Mouse (Mus musculus): ENCODE measurements at regions not wholly inside any gene's neighbourhood (a gene's known extent, or its start where the extent isn't known, plus 50 kb on each side); places are given as distances from the start of the nearest gene placed in this dataset.

- H3K36me3 ChIP-seq (ENCODE audit: control insufficient read depth, insufficient read depth, low read length, poor library complexity, severe bottlenecking) = no peaks in the 10 kb centered on the region
- no peak for DNase-seq (ENCODE audit: low read depth, low spot score)
These were observed 83.5 kb upstream of the Dock1 start for GRCm38 (mm10) chr7:134586990-134587389.

GRCm38 (mm10) chr7:134607886-134608285 is 62.6 kb upstream of the Dock1 start:
- H3K4me1 ChIP-seq (ENCODE audit: control insufficient read depth in 2 of 2, insufficient read depth in 2 of 2, low read length in 2 of 2, poor library complexity in 1 of 2) = no peaks in the 10 kb centered on the region
- DNase-seq (ENCODE audit: low read depth, low spot score) = no peak

More at GRCm38 (mm10) chr7:134586990-134587389, 83.5 kb upstream of the Dock1 start:
- no peak overlapping the region for H3K4me3 ChIP-seq (ENCODE audit: insufficient read depth in 1 of 2, low read depth in 1 of 2, low read length in 2 of 2, poor library complexity in 1 of 2, severe bottlenecking in 1 of 2)
- H3K27ac ChIP-seq (ENCODE audit: insufficient read depth, low read depth, low read length, poor library complexity, severe bottlenecking) = no peak overlapping the region
- H3K9ac ChIP-seq (ENCODE audit: insufficient read depth, low read depth, low read length, poor library complexity, severe bottlenecking) = no peak overlapping the region
- in situ Hi-C loops (cut with MboI; ENCODE audit: low sequenced_read_pairs in 2 of 2, unreplicated experiment in 2 of 2) = no loop called here
- TF ChIP-seq CHD2 (IDR thresholded peaks at IDR 0.05; ENCODE audit: low read depth, low read length) (no peak), ZC3H11A (IDR thresholded peaks at IDR 0.05; ENCODE audit: borderline replicate concordance, low read depth, low read length) (no peak), MAFK (IDR thresholded peaks at IDR 0.05; ENCODE audit: insufficient read depth, low read depth, low read length) (no peak)
- no peaks in the 10 kb centered on the region for H3K4me1 ChIP-seq (ENCODE audit: control insufficient read depth in 2 of 2, insufficient read depth in 2 of 2, low read length in 2 of 2, poor library complexity in 1 of 2)
- no peaks in the 10 kb centered on the region for H3K9me3 ChIP-seq (ENCODE audit: control insufficient read depth, insufficient read depth, low read depth, low read length)

GRCm38 (mm10) chr7:134610159-134610558 is 60.3 kb upstream of the Dock1 start:
- Histone ChIP-seq H3K36me3 (ENCODE audit: control insufficient read depth, insufficient read depth, low read length, poor library complexity, severe bottlenecking) (no peaks in the 10 kb centered on the region), H3K9me3 (ENCODE audit: control insufficient read depth, insufficient read depth, low read depth, low read length) (no peaks in the 10 kb centered on the region), H3K27ac (ENCODE audit: insufficient read depth, low read depth, low read length, poor library complexity, severe bottlenecking) (no peak overlapping the region), H3K9ac (ENCODE audit: insufficient read depth, low read depth, low read length, poor library complexity, severe bottlenecking) (no peak overlapping the region), H3K4me1 (ENCODE audit: control insufficient read depth in 2 of 2, insufficient read depth in 2 of 2, low read length in 2 of 2, poor library complexity in 1 of 2) (no peaks in the 10 kb centered on the region), H3K4me3 (ENCODE audit: insufficient read depth in 1 of 2, low read depth in 1 of 2, low read length in 2 of 2, poor library complexity in 1 of 2, severe bottlenecking in 1 of 2) (no peak overlapping the region)
- in situ Hi-C loops (cut with MboI; ENCODE audit: low sequenced_read_pairs in 2 of 2, unreplicated experiment in 2 of 2) = no loop called here
- no peak for TF ChIP-seq HCFC1 (IDR thresholded peaks at IDR 0.05; ENCODE audit: borderline replicate concordance, insufficient read depth, low read length)
- no peak for TF ChIP-seq CHD2 (IDR thresholded peaks at IDR 0.05; ENCODE audit: low read depth, low read length)
- TF ChIP-seq ZNF384 (IDR thresholded peaks at IDR 0.05; ENCODE audit: low read depth, low read length) = no peak
- TF ChIP-seq ZC3H11A (IDR thresholded peaks at IDR 0.05; ENCODE audit: borderline replicate concordance, low read depth, low read length) = no peak
- DNase-seq (ENCODE audit: low read depth, low spot score) = no peak

More at GRCm38 (mm10) chr7:134607886-134608285, 62.6 kb upstream of the Dock1 start:
- Histone ChIP-seq H3K9me3 (ENCODE audit: control insufficient read depth, insufficient read depth, low read depth, low read length) (no peaks in the 10 kb centered on the region), H3K9ac (ENCODE audit: insufficient read depth, low read depth, low read length, poor library complexity, severe bottlenecking) (no peak overlapping the region), H3K36me3 (ENCODE audit: control insufficient read depth, insufficient read depth, low read length, poor library complexity, severe bottlenecking) (no peaks in the 10 kb centered on the region), H3K27ac (ENCODE audit: insufficient read depth, low read depth, low read length, poor library complexity, severe bottlenecking) (no peak overlapping the region), H3K4me3 (ENCODE audit: insufficient read depth in 1 of 2, low read depth in 1 of 2, low read length in 2 of 2, poor library complexity in 1 of 2, severe bottlenecking in 1 of 2) (no peak overlapping the region)
- TF ChIP-seq MAFK (IDR thresholded peaks at IDR 0.05; ENCODE audit: insufficient read depth, low read depth, low read length) (no peak), ZNF384 (IDR thresholded peaks at IDR 0.05; ENCODE audit: low read depth, low read length) (no peak), CHD2 (IDR thresholded peaks at IDR 0.05; ENCODE audit: low read depth, low read length) (no peak), HCFC1 (IDR thresholded peaks at IDR 0.05; ENCODE audit: borderline replicate concordance, insufficient read depth, low read length) (no peak), ZC3H11A (IDR thresholded peaks at IDR 0.05; ENCODE audit: borderline replicate concordance, low read depth, low read length) (no peak)
- in situ Hi-C loops (cut with MboI; ENCODE audit: low sequenced_read_pairs in 2 of 2, unreplicated experiment in 2 of 2) = no loop called here

GRCm38 (mm10) chr7:134611371-134611770 is 59.1 kb upstream of the Dock1 start:
- Histone ChIP-seq H3K9me3 (ENCODE audit: control insufficient read depth, insufficient read depth, low read depth, low read length) (no peaks in the 10 kb centered on the region), H3K9ac (ENCODE audit: insufficient read depth, low read depth, low read length, poor library complexity, severe bottlenecking) (no peak overlapping the region), H3K36me3 (ENCODE audit: control insufficient read depth, insufficient read depth, low read length, poor library complexity, severe bottlenecking) (no peaks in the 10 kb centered on the region), H3K4me1 (ENCODE audit: control insufficient read depth in 2 of 2, insufficient read depth in 2 of 2, low read length in 2 of 2, poor library complexity in 1 of 2) (no peaks in the 10 kb centered on the region), H3K27ac (ENCODE audit: insufficient read depth, low read depth, low read length, poor library complexity, severe bottlenecking) (no peak overlapping the region), H3K4me3 (ENCODE audit: insufficient read depth in 1 of 2, low read depth in 1 of 2, low read length in 2 of 2, poor library complexity in 1 of 2, severe bottlenecking in 1 of 2) (no peak overlapping the region)
- no peak for DNase-seq (ENCODE audit: low read depth, low spot score)
- in situ Hi-C loops (cut with MboI; ENCODE audit: low sequenced_read_pairs in 2 of 2, unreplicated experiment in 2 of 2) = no loop called here
- TF ChIP-seq MAFK (IDR thresholded peaks at IDR 0.05; ENCODE audit: insufficient read depth, low read depth, low read length) = no peak
- TF ChIP-seq ZNF384 (IDR thresholded peaks at IDR 0.05; ENCODE audit: low read depth, low read length) = no peak
- TF ChIP-seq CHD2 (IDR thresholded peaks at IDR 0.05; ENCODE audit: low read depth, low read length) = no peak
- TF ChIP-seq ZC3H11A (IDR thresholded peaks at IDR 0.05; ENCODE audit: borderline replicate concordance, low read depth, low read length) = no peak
- no peak for TF ChIP-seq HCFC1 (IDR thresholded peaks at IDR 0.05; ENCODE audit: borderline replicate concordance, insufficient read depth, low read length)

GRCm38 (mm10) chr7:134612175-134612633 is 58.2 kb upstream of the Dock1 start:
- Histone ChIP-seq H3K4me3 (ENCODE audit: insufficient read depth in 1 of 2, low read depth in 1 of 2, low read length in 2 of 2, poor library complexity in 1 of 2, severe bottlenecking in 1 of 2) (no peak overlapping the region), H3K4me1 (ENCODE audit: control insufficient read depth in 2 of 2, insufficient read depth in 2 of 2, low read length in 2 of 2, poor library complexity in 1 of 2) (no peaks in the 10 kb centered on the region), H3K9ac (ENCODE audit: insufficient read depth, low read depth, low read length, poor library complexity, severe bottlenecking) (no peak overlapping the region), H3K27ac (ENCODE audit: insufficient read depth, low read depth, low read length, poor library complexity, severe bottlenecking) (no peak overlapping the region), H3K36me3 (ENCODE audit: control insufficient read depth, insufficient read depth, low read length, poor library complexity, severe bottlenecking) (no peaks in the 10 kb centered on the region), H3K9me3 (ENCODE audit: control insufficient read depth, insufficient read depth, low read depth, low read length) (no peaks in the 10 kb centered on the region)
- in situ Hi-C loops (cut with MboI; ENCODE audit: low sequenced_read_pairs in 2 of 2, unreplicated experiment in 2 of 2) = no loop called here
- DNase-seq (ENCODE audit: low read depth, low spot score) = no peak
- no peak for TF ChIP-seq ZNF384 (IDR thresholded peaks at IDR 0.05; ENCODE audit: low read depth, low read length)
- TF ChIP-seq CHD2 (IDR thresholded peaks at IDR 0.05; ENCODE audit: low read depth, low read length) = no peak
- TF ChIP-seq HCFC1 (IDR thresholded peaks at IDR 0.05; ENCODE audit: borderline replicate concordance, insufficient read depth, low read length) = no peak
- no peak for TF ChIP-seq MAFK (IDR thresholded peaks at IDR 0.05; ENCODE audit: insufficient read depth, low read depth, low read length)
- no peak for TF ChIP-seq ZC3H11A (IDR thresholded peaks at IDR 0.05; ENCODE audit: borderline replicate concordance, low read depth, low read length)

Measured in ES-E14 (cell line).